In genomic region chr12:17732546-17732945, GRCm38 (mm10) we compare ENCODE assay signal across 13 mouse cellular contexts. TPM values are rescaled to one million over a fixed set of nuclear protein-coding genes. Genes with fewer than 3 reads are reported as not detected.
DNase-seq lines count a peak whose midpoint lies in the region; ATAC-seq and TF ChIP-seq lines count a peak whose summit lies in the region.
"Had no signal": no experiment of that assay in that cellular context is flagged by ENCODE, and none has a peak within 500 bp of the region (broad histone marks: within the 10 kb centered on the region; RNA-seq: fewer than 3 reads in every experiment).

No protein-coding gene starts in this region.

- H3K9me3 ChIP-seq in hindbrain, embryonic 13.5 days: no peaks in the 10 kb centered on the region
- no peaks in the 10 kb centered on the region for H3K9me3 ChIP-seq in hindbrain, embryonic 14.5 days (ENCODE audit: control insufficient read depth, low read length)
- no peaks in the 10 kb centered on the region for H3K9me3 ChIP-seq in lung, embryonic 14.5 days (ENCODE audit: low read depth, low read length)
- no peaks in the 10 kb centered on the region for H3K9me3 ChIP-seq in intestine, embryonic 15.5 days
- no peaks in the 10 kb centered on the region for H3K9me3 ChIP-seq in stomach, postnatal 0 days (ENCODE audit: control insufficient read depth, low read length)
- no peaks in the 10 kb centered on the region for H3K9me3 ChIP-seq in midbrain, embryonic 11.5 days (ENCODE audit: control insufficient read depth, low read length)
- H3K9me3 ChIP-seq: forebrain, embryonic 15.5 days; liver, embryonic 15.5 days had no signal

- no peak overlapping the region for H3K4me3 ChIP-seq in hindbrain, embryonic 13.5 days
- H3K4me3 ChIP-seq in hindbrain, embryonic 14.5 days (replicated peaks; ENCODE audit: low read length): no peak overlapping the region
- no peak overlapping the region for H3K4me3 ChIP-seq in lung, embryonic 14.5 days (ENCODE audit: low read depth, low read length)
- H3K4me3 ChIP-seq in intestine, embryonic 15.5 days (replicated peaks): no peak overlapping the region
- H3K4me3 ChIP-seq in stomach, postnatal 0 days (ENCODE audit: low read depth, low read length): no peak overlapping the region
- no peak overlapping the region for H3K4me3 ChIP-seq in midbrain, embryonic 11.5 days (ENCODE audit: low read depth, low read length)
- H3K4me3 ChIP-seq: forebrain, embryonic 15.5 days; liver, embryonic 15.5 days; megakaryocyte, embryonic 14.5 days had no signal

- no peak overlapping the region for H3K4me2 ChIP-seq in hindbrain, embryonic 13.5 days
- H3K4me2 ChIP-seq in hindbrain, embryonic 14.5 days (replicated peaks): no peak overlapping the region
- peak overlapping the region; percentile 15 for H3K4me2 ChIP-seq in lung, embryonic 14.5 days
- H3K4me2 ChIP-seq in intestine, embryonic 15.5 days (replicated peaks): no peak overlapping the region; the same call in 1 of the 2 replicates
- no peak overlapping the region for H3K4me2 ChIP-seq in stomach, postnatal 0 days (replicated peaks; ENCODE audit: low read depth)
- H3K4me2 ChIP-seq in midbrain, embryonic 11.5 days: no peak overlapping the region
- H3K4me2 ChIP-seq: forebrain, embryonic 15.5 days; liver, embryonic 15.5 days had no signal

- H3K9ac ChIP-seq in hindbrain, embryonic 13.5 days: no peak overlapping the region
- H3K9ac ChIP-seq in hindbrain, embryonic 14.5 days: no peak overlapping the region
- no peak overlapping the region for H3K9ac ChIP-seq in lung, embryonic 14.5 days
- no peak overlapping the region for H3K9ac ChIP-seq in intestine, embryonic 15.5 days
- no peak overlapping the region for H3K9ac ChIP-seq in stomach, postnatal 0 days (ENCODE audit: low read length)
- H3K9ac ChIP-seq in midbrain, embryonic 11.5 days (ENCODE audit: low read length): no peak overlapping the region
- H3K9ac ChIP-seq: forebrain, embryonic 15.5 days; liver, embryonic 15.5 days had no signal

- ATAC-seq in hindbrain, embryonic 13.5 days (ENCODE audit: low FRiP score): no peak
- ATAC-seq in hindbrain, embryonic 14.5 days (ENCODE audit: low FRiP score): no peak
- no peak for ATAC-seq in lung, embryonic 14.5 days (ENCODE audit: insufficient read depth)
- ATAC-seq in intestine, embryonic 15.5 days: peak; percentile 7; the same call in 1 of the 2 replicates
- ATAC-seq in stomach, postnatal 0 days (ENCODE audit: low FRiP score, low TSS enrichment): no peak
- ATAC-seq in midbrain, embryonic 11.5 days (ENCODE audit: low FRiP score): no peak
- ATAC-seq: forebrain, embryonic 15.5 days; hindbrain, embryonic 16.5 days had no signal

- H3K27me3 ChIP-seq in hindbrain, embryonic 13.5 days: no peaks in the 10 kb centered on the region
- H3K27me3 ChIP-seq in hindbrain, embryonic 14.5 days (ENCODE audit: control insufficient read depth, insufficient read depth, low read length): no peaks in the 10 kb centered on the region
- H3K27me3 ChIP-seq in lung, embryonic 14.5 days (ENCODE audit: insufficient read depth, low read length): no peaks in the 10 kb centered on the region
- no peaks in the 10 kb centered on the region for H3K27me3 ChIP-seq in intestine, embryonic 15.5 days (replicated peaks)
- H3K27me3 ChIP-seq in stomach, postnatal 0 days (ENCODE audit: control insufficient read depth, insufficient read depth, low read length): no peaks in the 10 kb centered on the region
- no peaks in the 10 kb centered on the region for H3K27me3 ChIP-seq in midbrain, embryonic 11.5 days (ENCODE audit: control insufficient read depth, insufficient read depth, low read length)
- H3K27me3 ChIP-seq: forebrain, embryonic 15.5 days; liver, embryonic 15.5 days; megakaryocyte, embryonic 14.5 days had no signal

- H3K36me3 ChIP-seq in hindbrain, embryonic 13.5 days: no peaks in the 10 kb centered on the region
- H3K36me3 ChIP-seq in hindbrain, embryonic 14.5 days (replicated peaks; ENCODE audit: control insufficient read depth, insufficient read depth): no peaks in the 10 kb centered on the region
- no peaks in the 10 kb centered on the region for H3K36me3 ChIP-seq in lung, embryonic 14.5 days (ENCODE audit: insufficient read depth)
- no peaks in the 10 kb centered on the region for H3K36me3 ChIP-seq in intestine, embryonic 15.5 days
- no peaks in the 10 kb centered on the region; the same call in 1 of the 2 replicates for H3K36me3 ChIP-seq in stomach, postnatal 0 days (ENCODE audit: control insufficient read depth, insufficient read depth, low read length)
- no peaks in the 10 kb centered on the region for H3K36me3 ChIP-seq in midbrain, embryonic 11.5 days (ENCODE audit: control insufficient read depth, insufficient read depth, low read length)
- H3K36me3 ChIP-seq: forebrain, embryonic 15.5 days; G1E; liver, embryonic 15.5 days had no signal

- DNase-seq in hindbrain, embryonic 14.5 days (ENCODE audit: low spot score): no peak
- no peak for DNase-seq in lung, embryonic 14.5 days
- DNase-seq in lung, adult 18-20 months: no peak
- DNase-seq in stomach, postnatal 0 days (ENCODE audit: low spot score): no peak
- DNase-seq in midbrain, embryonic 11.5 days (ENCODE audit: low spot score, missing footprints): no peak
- DNase-seq: layer of hippocampus, adult 9-11 months had no signal

- 91% methylated on average over 4 of the region's 4 CpGs for WGBS in hindbrain, embryonic 13.5 days
- WGBS in hindbrain, embryonic 14.5 days: 89% methylated on average over 4 of the region's 4 CpGs
- 56% methylated on average over 4 of the region's 4 CpGs for WGBS in lung, embryonic 14.5 days
- 67% methylated on average over 4 of the region's 4 CpGs for WGBS in intestine, embryonic 15.5 days
- WGBS in stomach, postnatal 0 days: 52% methylated on average over 4 of the region's 4 CpGs
- 88% methylated on average over 4 of the region's 4 CpGs for WGBS in midbrain, embryonic 11.5 days

- H3K27ac ChIP-seq in hindbrain, embryonic 13.5 days: 0 out of 2 replicates have a peak overlapping the region, but pooled peaks have one; percentile 3
- no peak overlapping the region for H3K27ac ChIP-seq in hindbrain, embryonic 14.5 days
- peak overlapping the region; percentile 92 for H3K27ac ChIP-seq in lung, embryonic 14.5 days (ENCODE audit: low read depth)
- peak overlapping the region; percentile 78 for H3K27ac ChIP-seq in intestine, embryonic 15.5 days
- peak overlapping the region; percentile 61; the same call in 1 of the 2 replicates for H3K27ac ChIP-seq in stomach, postnatal 0 days (replicated peaks)
- no peak overlapping the region for H3K27ac ChIP-seq in midbrain, embryonic 11.5 days (ENCODE audit: low read depth, low read length)
- H3K27ac ChIP-seq: forebrain, embryonic 15.5 days; liver, embryonic 15.5 days had no signal

- no peak for TF ChIP-seq EP300 in stomach, postnatal 0 days (optimal IDR thresholded peaks at IDR 0.05)

- H3K4me1 ChIP-seq in hindbrain, embryonic 13.5 days (replicated peaks): peaks cover 37% of the 10 kb centered on the region
- peaks cover 4% of the 10 kb centered on the region for H3K4me1 ChIP-seq in hindbrain, embryonic 14.5 days (replicated peaks; ENCODE audit: control insufficient read depth, insufficient read depth, low read length)
- peaks cover 29% of the 10 kb centered on the region for H3K4me1 ChIP-seq in lung, embryonic 14.5 days (ENCODE audit: insufficient read depth)
- H3K4me1 ChIP-seq in intestine, embryonic 15.5 days (replicated peaks): peaks cover 45% of the 10 kb centered on the region
- peaks cover 10% of the 10 kb centered on the region for H3K4me1 ChIP-seq in stomach, postnatal 0 days (replicated peaks; ENCODE audit: control insufficient read depth, insufficient read depth)
- H3K4me1 ChIP-seq in midbrain, embryonic 11.5 days (ENCODE audit: control insufficient read depth, insufficient read depth, low read length): peaks cover 2% of the 10 kb centered on the region

- TF ChIP-seq CTCF in lung, embryonic 14.5 days (IDR thresholded peaks at IDR 0.05; ENCODE audit: low read depth): no peak
- no peak for TF ChIP-seq CTCF in stomach, postnatal 0 days (IDR thresholded peaks at IDR 0.05; ENCODE audit: low read depth)

RNA-seq across cellular contexts. Expression of gene Hpcal1, which starts 41.9 kb away (rescaled TPM):
- polyA plus RNA-seq in hindbrain, embryonic 13.5 days (2015; fragmentation: Nextera tagmentation; extraction: Ambion mirVana): 77.6 and 79.9 TPM in 2 replicates
- polyA plus RNA-seq in hindbrain, embryonic 14.5 days (2014; fragmentation: Nextera tagmentation; extraction: Ambion mirVana): 125 and 133 TPM in 2 replicates
- polyA plus RNA-seq in lung, embryonic 14.5 days (2014; fragmentation: Nextera tagmentation; extraction: Ambion mirVana): 52.1 and 52.4 TPM in 2 replicates
- polyA plus RNA-seq in intestine, embryonic 15.5 days (2015; fragmentation: Nextera tagmentation; extraction: Ambion mirVana): 46.7 and 53.5 TPM in 2 replicates
- 61.2 and 62.6 TPM in 2 replicates for polyA plus RNA-seq in stomach, postnatal 0 days (2015; fragmentation: Nextera tagmentation; extraction: Ambion mirVana)
- polyA plus RNA-seq in midbrain, embryonic 11.5 days (2014; fragmentation: Nextera tagmentation; extraction: Ambion mirVana): 36.4 and 39.1 TPM in 2 replicates
- polyA plus RNA-seq: G1E had no signal

Comparison
In these comparisons a context has a peak if more than half of its experiments do, and no peak if none do; other contexts are left out.
1. H3K27ac ChIP-seq: peak in hindbrain, embryonic 13.5 days (single experiment), lung, embryonic 14.5 days (single experiment), intestine, embryonic 15.5 days (single experiment) and stomach, postnatal 0 days (single experiment); none in hindbrain, embryonic 14.5 days (single experiment) and midbrain, embryonic 11.5 days (single experiment).